Mouse (Mus musculus) liver, adult 2 months (tissue): ENCODE data around the gene Gpc3. TPM values are rescaled to one million over a fixed set of nuclear protein-coding genes. Genes with fewer than 3 reads are reported as not detected.

Source experiments
- DNase-seq: peaks from one replicate; pipeline ENCODE4 v3.0.0-alpha.2; 2011; ENCODE audit warnings: low read depth, low spot score; ENCODE audit errors: extremely low read depth
- H3K27ac ChIP-seq: fragments of 200-500 bp; replicated peaks from 2 replicates; pipeline ENCODE4 v1.5.1; 2012; ENCODE audit warnings: low read depth, mild to moderate bottlenecking, control low read depth, inconsistent platforms, low read length; ENCODE audit not compliant: insufficient read depth
- H3K27me3 ChIP-seq: fragments of 200-500 bp; 2 replicates; pipeline ENCODE4 v1.6.1; 2012; ENCODE audit warnings: mild to moderate bottlenecking, moderate library complexity, low read length, inconsistent platforms; ENCODE audit not compliant: control insufficient read depth, insufficient read depth
- H3K36me3 ChIP-seq: fragments of 200-500 bp; 2 replicates; pipeline ENCODE4 v1.6.1; 2012; ENCODE audit warnings: low read length, inconsistent platforms; ENCODE audit not compliant: control insufficient read depth, insufficient read depth
- H3K4me1 ChIP-seq: fragments of 200-500 bp; 2 replicates; pipeline ENCODE4 v1.6.1; 2011; ENCODE audit warnings: low read length; ENCODE audit not compliant: control insufficient read depth, insufficient read depth
- H3K4me3 ChIP-seq: fragments of 200-500 bp; 2 replicates; pipeline ENCODE4 v1.5.1; 2011; ENCODE audit warnings: low read depth, mild to moderate bottlenecking, control low read depth, low read length, moderate library complexity; ENCODE audit not compliant: insufficient read depth
- H3K79me2 ChIP-seq: fragments of 200-500 bp; 2 replicates; pipeline ENCODE4 v1.6.1; 2012; ENCODE audit warnings: inconsistent platforms, mild to moderate bottlenecking, low read length, moderate library complexity; ENCODE audit not compliant: control insufficient read depth, insufficient read depth
- H3K9ac ChIP-seq: fragments of 200-500 bp; 2 replicates; pipeline ENCODE4 v1.6.1; 2012; ENCODE audit warnings: low read depth, mild to moderate bottlenecking, control low read depth, inconsistent platforms, low read length
- CTCF ChIP-seq: fragments of 200-500 bp; IDR thresholded peaks from 2 replicates; pipeline ENCODE4 v1.5.1; 2011; ENCODE audit warnings: low read depth, low read length, control low read depth
- POLR2A ChIP-seq: fragments of 200-500 bp; IDR thresholded peaks from 2 replicates; pipeline ENCODE4 v1.6.1; 2011; ENCODE audit warnings: low read length, control low read depth; ENCODE audit not compliant: insufficient read depth; ENCODE audit errors: extremely low read depth
- WGBS: fragments of 180-500 bp; shearing (Covaris S2); methylation state at CpG from one replicate; pipeline ENCODE4 v1.1.7; 2018; 5-methylcytosine and 5-hydroxymethylcytosine counted together
- polyA plus RNA-seq: library from polyadenylated mRNA; depleted of rRNA; stranded (reverse); fragments of >200 nt; gene quantifications from 2 replicates; pipeline ENCODE4 v1.2.3, GENCODE M21; 2012
- total RNA-seq: library from RNA; depleted of rRNA; stranded (reverse); fragments of >200 nt; gene quantifications from 2 replicates; pipeline ENCODE4 v1.2.3, GENCODE M21; 2014

Gpc3 gene
- total and polyA plus RNA-seq, 2 experiments = 0.65 to 0.86 TPM

DNA sequence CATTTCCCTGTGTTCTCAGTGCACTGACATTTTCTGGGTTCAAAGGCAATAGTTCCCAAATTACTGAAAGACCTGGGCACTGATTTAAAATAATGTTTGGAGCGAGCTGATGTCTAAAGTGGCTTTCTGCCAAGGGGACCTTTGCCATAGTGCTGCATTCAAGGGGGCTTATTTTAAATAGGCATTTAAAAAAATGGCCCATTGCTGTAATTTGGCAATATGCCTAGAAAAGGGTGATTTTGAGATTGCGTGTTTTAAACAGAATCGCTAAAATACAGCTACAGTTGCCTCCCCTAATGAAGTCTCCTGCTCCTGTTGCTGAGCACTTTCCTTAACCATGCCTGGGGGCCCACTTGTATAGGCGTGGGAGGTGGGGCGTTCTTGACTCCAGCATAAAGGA is 174.3 kb downstream of the Gpc3 start:
- no peaks in the 10 kb centered on the region for H3K27me3 ChIP-seq
- H3K9ac ChIP-seq = no peak overlapping the region
- TF ChIP-seq POLR2A (no peak), CTCF (no peak)
- H3K79me2 ChIP-seq = no peaks in the 10 kb centered on the region
- 93% methylated on average over 5 of the region's 5 CpGs for WGBS
- no peaks in the 10 kb centered on the region for H3K36me3 ChIP-seq
- DNase-seq = no peak
- H3K4me1 ChIP-seq = no peaks in the 10 kb centered on the region
- no peak overlapping the region for H3K27ac ChIP-seq
- no peak overlapping the region for H3K4me3 ChIP-seq

DNA sequence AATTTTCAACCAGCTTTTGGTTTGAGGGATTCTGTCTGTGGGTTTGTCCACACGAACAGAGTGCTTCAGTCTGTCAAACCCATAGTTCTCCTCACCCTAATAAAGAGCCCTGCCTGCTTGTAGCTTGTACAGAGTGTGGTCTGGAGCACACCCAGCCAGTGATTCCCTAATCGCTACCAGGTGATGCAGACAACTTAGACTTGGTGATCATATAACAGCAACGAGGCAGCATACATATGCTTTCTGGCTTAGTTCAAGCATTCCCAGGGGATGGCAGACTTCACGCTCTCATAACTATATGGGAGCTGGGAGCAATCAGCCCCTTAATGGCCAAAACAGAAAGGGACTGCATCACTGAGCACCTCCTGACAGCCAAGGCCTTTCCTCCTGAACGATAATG is 188.1 kb downstream of the Gpc3 start:
- Histone ChIP-seq H3K4me3 (no peak overlapping the region), H3K27ac (no peak overlapping the region), H3K79me2 (no peaks in the 10 kb centered on the region), H3K27me3 (no peaks in the 10 kb centered on the region), H3K36me3 (no peaks in the 10 kb centered on the region), H3K9ac (no peak overlapping the region), H3K4me1 (no peaks in the 10 kb centered on the region)
- DNase-seq = no peak
- WGBS = 87% methylated on average over 5 of the region's 5 CpGs
- no peak for TF ChIP-seq CTCF
- TF ChIP-seq POLR2A = no peak

DNA sequence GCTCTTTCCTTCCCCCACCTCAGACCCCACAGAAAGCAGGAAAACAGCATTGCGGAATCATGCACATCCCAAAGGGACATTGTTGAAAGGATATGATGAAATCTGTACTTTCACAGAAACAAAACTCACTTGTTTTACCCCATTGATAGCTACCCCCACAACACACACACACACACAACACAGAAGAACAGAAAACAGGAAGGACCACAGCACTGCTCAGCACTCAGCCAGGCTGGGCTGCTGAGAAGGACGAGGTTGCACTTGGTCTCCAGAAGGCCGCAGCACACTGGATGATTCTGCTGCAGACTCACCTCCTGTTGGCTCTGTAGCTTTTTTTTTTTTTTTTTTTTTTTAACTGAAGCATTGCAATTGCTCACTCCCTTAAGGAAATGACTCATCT is 193.9 kb downstream of the Gpc3 start:
- H3K36me3 ChIP-seq = no peaks in the 10 kb centered on the region
- no peaks in the 10 kb centered on the region for H3K79me2 ChIP-seq
- no peaks in the 10 kb centered on the region for H3K4me1 ChIP-seq
- TF ChIP-seq CTCF = no peak
- no peak for TF ChIP-seq POLR2A
- DNase-seq = no peak
- no peak overlapping the region for H3K9ac ChIP-seq
- H3K27ac ChIP-seq = no peak overlapping the region
- no peaks in the 10 kb centered on the region for H3K27me3 ChIP-seq
- no peak overlapping the region for H3K4me3 ChIP-seq
- 85% methylated on average over 3 of the region's 3 CpGs for WGBS

DNA sequence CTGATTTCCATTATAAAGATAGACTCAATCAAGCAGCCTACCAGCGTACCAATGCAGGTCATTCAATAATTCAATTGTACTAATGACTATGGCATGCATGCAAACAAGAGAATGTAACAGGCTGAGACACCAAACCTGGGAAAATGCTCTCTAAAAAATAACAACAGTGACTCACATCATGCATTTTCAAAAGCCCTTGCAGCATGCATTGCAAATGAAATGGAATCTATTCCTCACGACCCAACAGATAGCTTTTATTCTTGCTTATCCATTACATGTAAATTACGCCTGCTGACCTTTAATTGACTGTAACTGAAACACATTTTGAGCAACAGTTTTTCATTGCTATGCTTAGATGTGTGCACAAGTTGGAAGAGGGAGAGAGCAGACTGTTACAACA is 200.8 kb downstream of the Gpc3 start:
- TF ChIP-seq CTCF = no peak
- TF ChIP-seq POLR2A = no peak
- Histone ChIP-seq H3K27me3 (no peaks in the 10 kb centered on the region), H3K4me3 (no peak overlapping the region), H3K4me1 (no peaks in the 10 kb centered on the region), H3K36me3 (no peaks in the 10 kb centered on the region), H3K79me2 (no peaks in the 10 kb centered on the region), H3K9ac (no peak overlapping the region), H3K27ac (no peak overlapping the region)
- no peak for DNase-seq
- WGBS = 92% methylated on average over 3 of the region's 3 CpGs

DNA sequence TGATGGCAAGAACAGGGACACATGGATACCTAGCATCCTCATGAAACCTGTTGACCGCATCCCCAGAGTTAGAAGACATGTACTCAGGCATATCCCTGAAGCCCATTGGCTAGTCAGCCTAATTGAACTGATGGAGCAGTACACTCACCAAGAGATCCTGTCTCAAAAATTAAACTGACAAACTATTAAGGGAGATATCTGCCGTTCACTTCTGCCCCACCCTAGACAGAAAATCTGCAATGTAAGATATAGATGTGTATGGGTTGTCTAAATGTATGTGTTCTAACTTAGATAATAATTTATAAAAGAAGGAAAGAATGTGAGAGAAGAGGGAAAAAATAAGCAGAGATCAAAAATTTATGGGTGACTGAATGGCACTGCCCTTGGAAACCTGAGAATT is 212.6 kb downstream of the Gpc3 start:
- Histone ChIP-seq H3K4me3 (no peak overlapping the region), H3K4me1 (no peaks in the 10 kb centered on the region), H3K27ac (no peak overlapping the region), H3K79me2 (no peaks in the 10 kb centered on the region), H3K9ac (no peak overlapping the region), H3K27me3 (no peaks in the 10 kb centered on the region), H3K36me3 (no peaks in the 10 kb centered on the region)
- 96% methylated on average over 2 of the region's 2 CpGs for WGBS
- no peak for DNase-seq
- TF ChIP-seq CTCF (no peak), POLR2A (no peak)

DNA sequence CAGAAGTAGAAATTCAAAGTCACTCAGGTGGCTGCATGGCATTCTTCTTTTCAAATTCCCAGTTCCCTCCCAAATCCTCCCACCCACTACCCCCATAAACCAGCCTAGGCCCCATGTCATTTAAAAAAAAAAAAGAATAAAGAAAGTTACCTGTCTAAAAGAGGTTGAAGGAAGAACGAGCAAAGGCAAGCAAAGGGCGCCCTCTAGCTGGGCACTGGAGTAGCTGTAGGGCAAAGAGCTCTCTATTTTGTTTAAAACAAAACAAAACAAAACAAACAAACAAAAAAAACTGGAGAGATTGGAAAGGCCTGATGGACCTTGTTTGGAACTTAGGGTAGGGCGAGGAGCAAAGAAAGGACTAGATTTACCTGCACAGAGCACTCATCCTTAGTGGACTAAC is 238.6 kb downstream of the Gpc3 start:
- 70% methylated on average over 3 of the region's 3 CpGs for WGBS
- TF ChIP-seq CTCF (peak; percentile 53; the same call in 1 of the 2 replicates), POLR2A (no peak)

More for the DNA sequence above, 238.6 kb downstream of the Gpc3 start:
- DNase-seq = peak; percentile 4
- no peaks in the 10 kb centered on the region for H3K79me2 ChIP-seq
- H3K4me3 ChIP-seq = no peak overlapping the region
- H3K4me1 ChIP-seq = no peaks in the 10 kb centered on the region
- no peaks in the 10 kb centered on the region for H3K36me3 ChIP-seq
- no peak overlapping the region for H3K9ac ChIP-seq
- no peaks in the 10 kb centered on the region for H3K27me3 ChIP-seq
- H3K27ac ChIP-seq = no peak overlapping the region
